Mouse (Mus musculus) lung, adult 18-20 months (tissue): ENCODE measurements around the gene S1pr5.
A peak's percentile ranks its signal among the peaks of the same experiment; 100 is the strongest.
"Not testable (repeated sequence)": the region's sequence is repeated elsewhere in the genome, so short reads cannot be mapped to it uniquely, and the experiment has no call there.

Experiments used
- DNase-seq, 2 experiments: peaks; one replicate each; pipeline ENCODE4 v3.0.0; 2022; ENCODE audit warnings: mixed read lengths in 2 of 2

Gene S1pr5

GRCm38 (mm10) chr9:21265611-21266010 is 17.4 kb upstream of the S1pr5 start:
- DNase-seq: peak; percentile 37 to 50

GRCm38 (mm10) chr9:21265000-21265561 is 16.8 kb upstream of the S1pr5 start, which contains the start of gene Atg4d:
TSS of gene Atg4d (plus strand) at chr9:21265293.
- peak; percentile 99 for DNase-seq

- DNase-seq: no peak
Observed at GRCm38 (mm10) chr9:21264272-21264999, 16.2 kb upstream of the S1pr5 start.

GRCm38 (mm10) chr9:21261831-21262230 is 13.6 kb upstream of the S1pr5 start:
- no peak for DNase-seq

GRCm38 (mm10) chr9:21260491-21261040 is 12.3 kb upstream of the S1pr5 start:
- DNase-seq: no peak

GRCm38 (mm10) chr9:21256349-21256748 is 8.1 kb upstream of the S1pr5 start:
- DNase-seq: not testable (repeated sequence)

- DNase-seq: no peak
Observed at GRCm38 (mm10) chr9:21254690-21255089, 6.4 kb upstream of the S1pr5 start.

- DNase-seq: no peak
Observed at GRCm38 (mm10) chr9:21251116-21251735, 3.0 kb upstream of the S1pr5 start.

GRCm38 (mm10) chr9:21250509-21250908 is 2.3 kb upstream of the S1pr5 start:
- no peak for DNase-seq

GRCm38 (mm10) chr9:21249629-21250508 is 1.6 kb upstream of the S1pr5 start:
- DNase-seq: no peak

GRCm38 (mm10) chr9:21246342-21246741 is 1.9 kb downstream of the S1pr5 start:
- DNase-seq: no peak

- DNase-seq: no peak
Observed at GRCm38 (mm10) chr9:21245113-21245487, 3.1 kb downstream of the S1pr5 start.

- DNase-seq: no peak
Observed at GRCm38 (mm10) chr9:21244428-21245112, 3.7 kb downstream of the S1pr5 start.

GRCm38 (mm10) chr9:21243826-21244427 is 4.3 kb downstream of the S1pr5 start:
- DNase-seq: no peak

- DNase-seq: peak; percentile 80 to 86
Observed at GRCm38 (mm10) chr9:21241343-21241742, 6.9 kb downstream of the S1pr5 start.

GRCm38 (mm10) chr9:21239465-21239848 is 8.8 kb downstream of the S1pr5 start:
- DNase-seq: no peak

GRCm38 (mm10) chr9:21238733-21239464 is 9.3 kb downstream of the S1pr5 start, which contains the start of gene Keap1:
TSS of gene Keap1 (minus strand) at chr9:21239361.
- DNase-seq: peak; percentile 81 to 84

GRCm38 (mm10) chr9:21238004-21238732 is 10.1 kb downstream of the S1pr5 start:
- DNase-seq: no peak

GRCm38 (mm10) chr9:21237368-21238003 is 10.8 kb downstream of the S1pr5 start:
- DNase-seq: no peak

GRCm38 (mm10) chr9:21236991-21237367 is 11.3 kb downstream of the S1pr5 start:
- DNase-seq: no peak
